Mouse (Mus musculus) cortical plate, adult 2 months (tissue): ENCODE results near the gene Rbm44. TPM values are rescaled to one million over a fixed set of nuclear protein-coding genes. Genes with fewer than 3 reads are reported as not detected.

ENCODE experiments used
- H3K27ac ChIP-seq: fragments of 200-500 bp; 2 replicates; pipeline ENCODE4 v1.5.1; 2012; ENCODE audit warnings: low read length, control low read depth, inconsistent platforms; ENCODE audit not compliant: insufficient read depth
- H3K4me1 ChIP-seq: fragments of 200-500 bp; 2 replicates; pipeline ENCODE4 v1.6.1; 2011; ENCODE audit warnings: low read length; ENCODE audit not compliant: control insufficient read depth, insufficient read depth
- H3K4me3 ChIP-seq: fragments of 200-500 bp; 2 replicates; pipeline ENCODE4 v1.5.1; 2011; ENCODE audit warnings: mild to moderate bottlenecking, low read length, control low read depth; ENCODE audit not compliant: insufficient read depth
- CTCF ChIP-seq: fragments of 200-500 bp; IDR thresholded peaks from 2 replicates; pipeline ENCODE4 v1.5.1; 2011; ENCODE audit warnings: mild to moderate bottlenecking, control low read depth, low read length; ENCODE audit not compliant: insufficient read depth; ENCODE audit errors: extremely low read depth
- POLR2A ChIP-seq: fragments of 200-500 bp; IDR thresholded peaks from 2 replicates; pipeline ENCODE4 v1.6.1; 2011; ENCODE audit warnings: mild to moderate bottlenecking, low read length, control low read depth; ENCODE audit not compliant: insufficient read depth; ENCODE audit errors: extremely low read depth
- polyA plus RNA-seq: library from polyadenylated mRNA; depleted of rRNA; stranded (reverse); fragments of >200 nt; gene quantifications from 2 replicates; pipeline ENCODE4 v1.2.3, GENCODE M21; 2012

The Rbm44 gene
- polyA plus RNA-seq, 1 experiment = 0.04 TPM

- TF ChIP-seq CTCF (no peak), POLR2A (no peak)
- no peak overlapping the region for H3K27ac ChIP-seq
- no peak overlapping the region for H3K4me3 ChIP-seq
- H3K4me1 ChIP-seq = peaks cover 11% of the 10 kb centered on the region
Measured at GRCm38 (mm10) chr1:91186677-91187076, 41.8 kb downstream of the Rbm44 start.

GRCm38 (mm10) chr1:91187315-91187714 is 42.4 kb downstream of the Rbm44 start:
- no peak for TF ChIP-seq POLR2A
- no peak for TF ChIP-seq CTCF
- peak overlapping the region; percentile 4; the same call in 1 of the 2 replicates for H3K27ac ChIP-seq
- peaks cover 13% of the 10 kb centered on the region for H3K4me1 ChIP-seq
- H3K4me3 ChIP-seq = no peak overlapping the region

- 0 out of 2 replicates have a peak overlapping the region, but pooled peaks have one; percentile 4 for H3K27ac ChIP-seq
- no peak overlapping the region for H3K4me3 ChIP-seq
- no peak for TF ChIP-seq CTCF
- no peak for TF ChIP-seq POLR2A
- peaks cover 15% of the 10 kb centered on the region for H3K4me1 ChIP-seq
Measured at GRCm38 (mm10) chr1:91187786-91188640, 43.1 kb downstream of the Rbm44 start.

- Histone ChIP-seq H3K27ac (no peak overlapping the region), H3K4me1 (peaks cover 16% of the 10 kb centered on the region), H3K4me3 (no peak overlapping the region)
- TF ChIP-seq CTCF (no peak), POLR2A (no peak)
Measured at GRCm38 (mm10) chr1:91188851-91189460, 44.1 kb downstream of the Rbm44 start.

GRCm38 (mm10) chr1:91192184-91192583 is 47.3 kb downstream of the Rbm44 start:
- Histone ChIP-seq H3K4me3 (no peak overlapping the region), H3K27ac (no peak overlapping the region)
- TF ChIP-seq CTCF (no peak), POLR2A (no peak)

GRCm38 (mm10) chr1:91193242-91193641 is 48.4 kb downstream of the Rbm44 start:
- Histone ChIP-seq H3K4me3 (no peak overlapping the region), H3K27ac (no peak overlapping the region), H3K4me1 (peaks cover 14% of the 10 kb centered on the region)
- TF ChIP-seq CTCF = no peak
- TF ChIP-seq POLR2A = no peak

More at GRCm38 (mm10) chr1:91192184-91192583, 47.3 kb downstream of the Rbm44 start:
- H3K4me1 ChIP-seq = peaks cover 14% of the 10 kb centered on the region

- no peak overlapping the region for H3K27ac ChIP-seq
Measured at GRCm38 (mm10) chr1:91193680-91194079, 48.8 kb downstream of the Rbm44 start.

GRCm38 (mm10) chr1:91199793-91200192 is 54.9 kb downstream of the Rbm44 start:
- no peak for TF ChIP-seq POLR2A
- TF ChIP-seq CTCF = no peak
- Histone ChIP-seq H3K4me3 (no peak overlapping the region), H3K27ac (peak overlapping the region; percentile 90), H3K4me1 (peaks cover 17% of the 10 kb centered on the region)

More at GRCm38 (mm10) chr1:91193680-91194079, 48.8 kb downstream of the Rbm44 start:
- TF ChIP-seq POLR2A (no peak), CTCF (no peak)
- no peak overlapping the region for H3K4me3 ChIP-seq
- peaks cover 14% of the 10 kb centered on the region for H3K4me1 ChIP-seq

- TF ChIP-seq POLR2A = no peak
- no peak for TF ChIP-seq CTCF
- H3K4me3 ChIP-seq = no peak overlapping the region
- no peak overlapping the region for H3K27ac ChIP-seq
- H3K4me1 ChIP-seq = peaks cover 20% of the 10 kb centered on the region
Measured at GRCm38 (mm10) chr1:91201122-91201521, 56.2 kb downstream of the Rbm44 start.

- H3K4me1 ChIP-seq = peaks cover 35% of the 10 kb centered on the region
- H3K27ac ChIP-seq = peak overlapping the region; percentile 79
- TF ChIP-seq CTCF = no peak
- no peak for TF ChIP-seq POLR2A
- H3K4me3 ChIP-seq = no peak overlapping the region
Measured at GRCm38 (mm10) chr1:91204221-91204765, 59.4 kb downstream of the Rbm44 start.
